Mouse (Mus musculus): ENCODE results near the gene Mien1. TPM values are rescaled to one million over a fixed set of nuclear protein-coding genes. Genes with fewer than 3 reads are reported as not detected.
A peak's percentile ranks its signal among the peaks of the same experiment; 100 is the strongest.

The Mien1 gene
- 10 to 100 TPM; 44.6 to 52.6 TPM for total RNA-seq (2021)
- long read RNA-seq, experiment 1, transcript Mien1-201 (4 exons, 747 nt), result major isoform, 18 of 27 reads
- long read RNA-seq, experiment 1, partial matches to known transcripts, result 8 of 27 reads
- long read RNA-seq, experiment 1, other reads (novel, unspliced or antisense), result 1 of 27 reads
- long read RNA-seq, experiment 2, transcript Mien1-201 (4 exons, 747 nt), result major isoform, 18 of 25 reads
- long read RNA-seq, experiment 2, partial matches to known transcripts, result 7 of 25 reads
- long read RNA-seq, experiment 2, other reads (novel, unspliced or antisense), result 0 of 25 reads

DNA sequence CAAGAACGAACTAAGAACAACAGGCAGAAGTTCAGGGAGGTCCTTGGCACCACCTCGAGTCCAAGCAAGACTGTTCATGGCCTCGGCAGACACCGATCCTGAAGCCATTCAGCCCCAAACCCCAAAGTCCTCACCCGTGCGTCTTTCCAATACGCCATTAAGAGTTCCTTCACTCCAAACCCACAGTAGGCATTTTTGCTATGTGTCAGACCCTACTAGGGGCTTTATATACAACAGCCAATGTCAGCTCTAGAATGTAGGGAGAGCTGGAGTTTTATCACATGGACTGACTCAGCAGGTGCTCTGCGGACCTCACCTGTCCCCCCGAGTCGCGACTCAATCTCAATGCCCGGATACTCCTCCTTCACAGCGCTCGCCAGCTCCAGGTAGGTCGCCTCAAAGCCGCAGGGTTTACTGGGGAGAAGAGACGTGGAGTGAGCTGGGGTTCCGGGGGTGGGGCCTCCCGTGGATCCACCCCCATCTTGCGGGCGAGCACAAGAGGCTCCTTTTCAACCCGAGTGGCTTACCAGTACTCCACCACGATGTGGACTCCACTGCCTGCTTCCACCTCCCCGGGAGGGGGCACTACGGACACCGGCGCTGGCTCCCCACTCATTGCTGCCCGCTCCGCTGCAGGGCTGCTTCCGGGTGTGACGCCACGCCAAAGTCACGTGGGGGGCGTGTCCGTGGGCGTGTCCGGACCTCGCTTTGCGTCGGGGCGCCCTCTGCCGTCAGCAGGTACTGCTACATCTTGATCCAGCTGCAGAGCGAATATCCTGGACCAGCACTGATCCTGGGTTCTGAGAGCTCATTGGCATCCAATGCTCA, at the start of gene Mien1:
Gene Mien1 (minus strand): TSS at position 661 of the 828 bp plus-strand sequence.
- intact Hi-C loops (cut with DNase I), result loop anchor here (2.0 to 5.0 kb wide), 4 partner anchors 18 to 96 kb away; partner anchors contain the start of genes Erbb2 and Pgap3
- DNase-seq, result peak; percentile 97 to 99

DNA sequence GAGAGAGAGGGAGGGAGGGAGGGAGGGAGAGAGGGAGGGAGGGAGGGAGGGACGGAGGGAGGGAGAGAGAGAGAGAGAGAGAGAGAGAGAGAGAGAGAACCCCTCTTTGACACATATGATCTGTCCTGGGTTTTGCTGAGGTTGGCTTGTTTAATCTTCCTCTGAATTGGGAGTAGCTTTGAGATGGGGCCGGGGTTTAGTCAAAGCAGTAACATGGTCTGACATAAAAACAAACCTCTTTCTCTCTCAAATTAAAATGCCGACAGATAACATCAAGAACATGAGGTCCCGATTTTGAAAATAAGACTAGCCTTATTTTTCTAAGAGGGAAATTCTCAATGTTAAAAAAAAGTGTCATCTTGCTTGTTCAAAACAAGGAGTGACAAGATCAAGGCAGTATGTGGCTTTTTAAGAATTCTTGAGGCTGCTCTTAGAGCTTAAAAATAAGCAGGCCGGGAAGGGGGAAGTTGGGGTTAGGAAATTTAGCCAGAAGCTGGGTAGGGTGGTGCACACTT, 48.8 kb upstream of the Mien1 start:
- DNase-seq, result no peak
- intact Hi-C loops (cut with DNase I), result no loop called here

DNA sequence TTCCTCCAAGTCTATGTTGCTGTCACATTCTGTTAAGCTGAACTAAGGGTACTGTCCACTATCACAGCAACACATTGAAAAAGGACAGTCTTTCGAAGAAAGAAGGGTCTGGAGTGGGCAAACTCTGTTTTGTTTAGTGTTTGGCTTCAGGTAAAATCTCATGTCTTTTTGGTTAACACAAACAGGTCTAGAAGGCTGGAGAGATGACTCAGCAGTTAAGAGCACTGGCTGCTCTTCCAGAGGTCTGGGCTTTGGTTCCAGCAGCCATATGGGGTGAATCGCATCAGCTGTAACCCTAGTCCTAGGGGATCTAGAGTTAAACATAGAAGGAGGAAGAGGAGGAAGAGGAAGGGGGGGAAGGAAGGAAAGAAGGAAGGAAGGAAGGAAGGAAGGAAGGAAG, 47.0 kb upstream of the Mien1 start:
- intact Hi-C loops (cut with DNase I), result no loop called here
- DNase-seq, result no peak

DNA sequence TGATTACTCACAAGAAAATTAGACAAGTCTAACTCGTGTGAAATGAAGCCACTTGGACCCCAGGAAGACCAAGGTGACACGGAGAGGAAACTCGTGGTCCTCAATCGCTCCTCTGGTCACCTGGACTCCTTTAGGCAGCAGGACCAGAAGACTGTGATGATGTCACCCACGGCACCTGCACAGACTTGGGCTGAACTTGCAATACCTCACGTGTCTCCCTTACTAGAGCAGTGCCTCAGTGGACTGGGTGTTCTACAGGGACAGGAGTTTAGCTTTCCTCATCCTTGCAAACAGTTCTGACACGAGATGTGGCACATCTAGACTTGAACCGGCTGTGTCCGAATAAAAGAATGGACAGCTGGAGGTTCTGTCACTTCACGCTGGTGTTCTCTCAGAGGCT, 43.3 kb upstream of the Mien1 start:
- intact Hi-C loops (cut with DNase I), result no loop called here
- no peak for DNase-seq

DNA sequence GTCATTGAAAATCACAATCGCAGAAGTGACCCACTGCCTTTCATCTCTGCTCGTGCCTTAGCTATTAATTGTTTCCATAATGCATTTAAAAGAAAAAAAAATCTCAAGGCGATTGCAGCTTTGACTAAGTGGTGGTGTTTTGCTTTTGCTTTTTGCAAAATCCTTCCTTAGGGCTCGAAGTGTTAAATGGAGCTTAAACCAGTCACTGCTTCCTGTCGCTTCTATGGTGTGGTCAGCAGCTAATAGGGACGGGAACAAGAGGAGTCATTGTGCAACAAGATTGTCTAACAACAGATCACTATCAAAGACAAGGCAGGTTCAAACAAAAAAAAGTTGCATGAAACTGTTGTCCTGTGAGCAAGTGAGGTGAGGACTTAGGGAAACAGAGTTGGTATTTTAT, 42.4 kb upstream of the Mien1 start:
- intact Hi-C loops (cut with DNase I), result no loop called here
- DNase-seq, result no peak

DNA sequence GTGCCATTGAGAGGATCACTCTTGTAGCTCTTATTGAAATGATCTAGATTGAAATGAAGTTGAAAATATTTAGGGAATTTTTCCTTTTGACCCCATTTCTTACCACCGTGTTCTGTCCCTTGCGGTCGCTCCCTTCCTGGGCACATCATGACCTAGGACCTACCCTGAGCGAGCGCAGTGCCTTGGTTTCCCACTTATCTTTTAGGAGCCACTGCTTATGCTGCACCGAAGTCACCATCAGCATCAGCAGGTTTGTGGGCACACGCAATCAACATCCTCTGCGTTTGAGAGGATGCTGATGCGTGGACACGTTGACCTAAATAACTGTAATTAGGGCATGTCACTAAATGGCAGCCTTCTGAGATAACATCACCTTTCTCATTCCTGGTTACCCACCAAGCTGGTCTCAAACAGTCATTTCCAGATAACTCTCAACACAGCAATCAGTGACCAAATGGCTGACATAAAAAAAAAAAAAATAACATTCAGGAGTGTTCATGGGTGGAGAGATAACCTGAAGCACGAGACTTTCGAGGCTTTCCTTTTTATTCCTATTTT, 41.2 kb upstream of the Mien1 start:
- DNase-seq, result no peak
- intact Hi-C loops (cut with DNase I), result no loop called here

DNA sequence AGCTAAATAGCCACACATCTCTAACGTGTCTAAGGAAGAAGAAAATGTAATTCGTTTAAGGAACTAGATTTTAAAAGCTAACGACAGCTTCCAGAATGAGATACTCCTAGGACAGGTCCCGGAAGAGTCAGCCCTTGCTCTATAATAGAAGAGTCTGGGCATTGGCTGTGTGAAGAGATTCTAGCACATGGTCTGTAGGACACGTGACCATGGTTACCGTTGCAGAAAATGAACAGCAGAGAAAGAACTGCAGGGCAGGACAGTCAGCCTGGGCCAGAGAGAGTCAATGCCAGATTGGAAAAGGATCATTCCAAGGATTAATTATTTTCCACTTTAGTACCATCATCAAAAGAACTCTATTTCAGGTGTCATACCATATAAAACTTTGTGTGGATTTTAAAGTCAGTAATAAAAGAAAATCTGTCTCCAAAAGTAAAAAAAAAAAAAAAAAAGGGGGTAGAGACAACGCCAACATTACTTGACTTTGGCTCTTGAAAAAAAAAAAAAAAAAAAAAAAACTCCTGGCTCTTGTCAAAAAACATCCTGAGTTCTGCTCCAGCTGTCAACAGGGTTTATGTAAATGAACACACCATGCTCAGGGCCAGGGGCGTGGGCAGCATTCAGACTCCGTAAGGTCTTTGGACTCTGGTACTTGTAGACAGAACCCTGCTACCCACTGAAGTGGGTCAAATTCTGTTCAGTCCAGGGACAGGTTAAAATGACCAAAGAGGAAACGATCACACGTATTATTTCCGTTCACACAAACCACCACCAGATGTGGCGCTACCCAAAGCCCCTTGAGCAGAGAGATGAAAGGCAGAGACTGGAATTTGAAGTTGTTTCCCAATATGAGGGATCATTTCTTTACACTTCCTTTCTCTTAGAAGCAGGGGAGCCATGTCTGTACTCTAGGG, 40.5 kb upstream of the Mien1 start:
- DNase-seq, result no peak
- intact Hi-C loops (cut with DNase I), result no loop called here

DNA sequence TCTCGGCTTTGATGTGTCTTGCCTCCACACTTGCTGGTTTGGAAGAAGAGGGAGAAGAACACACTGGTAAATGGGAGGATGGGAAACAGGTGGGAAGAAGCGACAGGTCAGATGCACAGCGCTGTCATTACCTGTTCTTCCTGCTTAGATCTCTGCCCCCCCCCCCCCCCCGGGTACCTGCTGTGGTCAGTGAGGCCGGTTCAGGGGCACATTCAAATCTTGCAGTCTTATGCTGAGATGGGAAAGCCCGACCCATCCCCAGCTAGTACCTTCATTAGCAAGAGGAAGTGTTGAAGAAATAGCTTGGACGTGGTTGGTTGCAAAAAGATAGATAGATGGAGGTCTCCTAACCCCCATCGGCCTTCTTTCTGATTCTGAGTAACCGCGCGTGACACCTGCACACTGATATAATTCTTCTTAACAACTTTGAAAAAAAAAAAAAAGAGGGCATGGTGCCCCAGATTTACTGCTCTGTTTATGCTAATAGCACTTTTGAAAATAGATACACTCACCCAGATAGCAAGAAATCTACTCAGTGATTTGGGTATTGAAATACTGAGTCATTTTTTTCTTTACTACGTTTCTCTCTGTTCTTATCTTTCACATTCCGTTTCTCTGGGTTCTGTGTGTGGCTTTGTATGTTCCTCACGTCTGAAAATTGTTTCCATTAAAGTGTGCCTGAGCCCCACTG, 38.4 kb upstream of the Mien1 start:
- no peak for DNase-seq
- intact Hi-C loops (cut with DNase I), result no loop called here

DNA sequence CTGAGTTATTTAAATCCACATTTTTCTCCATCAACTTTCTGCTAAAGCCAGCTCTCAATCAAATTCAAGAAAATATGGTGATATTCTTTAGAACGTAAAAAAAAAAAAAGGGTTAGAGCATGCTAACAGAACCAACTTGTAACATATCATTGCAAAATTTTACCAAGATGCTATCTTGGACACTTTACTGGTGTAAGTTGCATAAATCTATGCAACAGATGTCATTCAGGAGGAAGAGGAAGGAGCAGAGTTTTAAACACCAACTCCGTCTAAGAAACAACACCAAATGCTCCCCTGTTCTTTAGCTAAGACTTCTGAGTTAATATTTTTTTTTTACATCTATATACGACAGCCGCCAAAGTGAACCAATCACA, 37.6 kb upstream of the Mien1 start:
- intact Hi-C loops (cut with DNase I), result no loop called here
- DNase-seq, result no peak

DNA sequence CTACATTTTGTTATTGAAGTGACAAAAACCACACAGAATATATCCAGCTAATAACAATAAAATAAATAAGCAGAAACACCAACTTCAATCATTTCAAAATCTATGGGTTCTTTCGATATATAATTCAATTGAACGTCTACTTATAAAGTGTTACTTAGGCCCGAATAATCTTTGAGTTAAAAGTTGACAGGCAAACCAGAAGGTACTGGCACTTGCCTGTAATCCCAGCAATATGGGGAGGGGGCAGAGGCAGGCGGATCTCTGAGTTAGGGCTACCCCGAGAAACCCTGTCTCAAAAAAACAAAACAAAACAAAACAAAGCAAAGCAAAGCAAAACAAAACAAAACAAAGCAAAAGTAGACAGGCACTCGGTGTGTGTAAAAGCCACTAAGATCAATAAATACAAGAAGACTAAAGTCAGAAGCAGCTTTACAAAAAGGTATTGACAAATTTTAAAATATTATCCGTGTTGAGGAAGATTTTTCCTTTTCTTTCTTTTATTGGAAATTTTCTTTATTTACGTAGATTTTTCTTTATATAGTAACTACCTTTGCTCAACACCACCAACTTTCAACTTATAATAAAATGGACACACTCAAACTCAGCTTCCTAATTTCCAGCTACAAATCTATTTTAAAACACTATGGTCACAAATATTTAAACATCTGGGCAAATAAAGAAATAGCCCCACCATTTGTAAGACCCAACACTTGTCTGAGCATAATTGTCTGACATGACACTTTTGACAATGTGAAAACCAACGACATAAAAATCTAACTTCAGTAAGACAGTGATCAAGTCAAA, 37.0 kb upstream of the Mien1 start:
- intact Hi-C loops (cut with DNase I), result no loop called here
- DNase-seq, result no peak

DNA sequence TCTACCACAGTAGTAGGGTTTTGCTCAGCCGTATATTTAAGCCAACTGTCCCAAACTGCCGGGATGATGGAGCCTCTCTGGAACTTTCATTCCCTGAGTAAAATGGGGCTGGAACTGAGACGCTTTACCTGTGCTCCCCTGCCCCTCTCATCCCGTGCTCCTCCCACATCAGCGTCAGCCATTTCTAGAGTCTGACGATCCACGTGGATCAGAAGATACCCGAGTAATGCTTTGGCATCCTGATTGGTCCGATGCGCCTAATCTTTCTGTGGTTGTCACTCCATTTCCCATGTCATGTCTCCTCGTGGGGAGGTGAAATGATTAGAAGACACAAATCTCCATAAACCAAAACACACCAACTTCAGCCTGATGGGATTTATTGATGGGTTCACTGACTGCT, 36.2 kb upstream of the Mien1 start:
- intact Hi-C loops (cut with DNase I), result no loop called here
- DNase-seq, result no peak

DNA sequence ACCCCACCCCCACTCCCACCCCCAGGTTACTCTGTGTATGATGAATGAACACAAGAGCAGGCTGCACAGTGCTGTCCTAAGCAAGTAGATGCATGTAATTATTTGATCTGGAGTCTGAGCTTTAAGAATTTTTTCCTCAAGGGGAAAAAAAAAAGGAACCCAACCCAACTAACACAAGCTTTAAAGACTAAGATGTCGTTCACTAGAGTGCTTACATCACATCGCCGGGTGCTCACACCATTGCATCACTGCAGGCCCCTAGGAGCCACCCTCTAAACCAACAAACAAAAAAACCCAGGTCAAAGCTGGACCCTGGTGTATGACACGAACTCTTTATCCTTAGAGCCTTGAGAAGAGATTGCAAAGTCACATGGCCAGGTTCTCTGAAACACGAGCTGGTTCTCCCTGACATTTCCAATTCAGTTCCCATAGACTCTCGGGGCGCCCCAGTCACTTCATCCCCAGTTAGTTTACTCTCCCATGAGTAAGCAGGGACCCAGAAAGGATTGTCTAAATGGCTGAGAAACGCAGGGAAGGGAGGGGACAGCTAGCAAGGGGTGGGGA, 35.2 kb upstream of the Mien1 start:
- intact Hi-C loops (cut with DNase I), result no loop called here
- DNase-seq, result no peak

DNA sequence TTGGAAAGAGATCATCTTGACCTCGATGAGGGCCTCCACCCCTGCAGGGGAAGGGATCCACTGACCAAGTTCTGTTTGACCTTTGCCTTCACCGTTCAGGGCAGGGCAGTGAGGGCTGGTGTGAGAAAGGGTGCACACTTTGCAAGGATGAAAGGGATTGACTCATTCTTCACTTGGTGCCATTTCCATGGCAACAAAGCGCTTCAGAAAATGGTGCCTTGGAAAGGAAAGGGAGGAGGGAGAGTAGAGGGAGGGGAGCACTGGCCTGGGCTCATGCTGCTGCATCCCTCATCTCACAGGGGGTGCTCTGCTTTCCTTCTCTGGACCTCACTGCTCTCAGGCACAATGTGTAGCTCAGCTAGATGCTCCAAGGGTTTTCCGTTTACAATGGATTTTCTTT, 33.9 kb upstream of the Mien1 start:
- intact Hi-C loops (cut with DNase I), result no loop called here

DNA sequence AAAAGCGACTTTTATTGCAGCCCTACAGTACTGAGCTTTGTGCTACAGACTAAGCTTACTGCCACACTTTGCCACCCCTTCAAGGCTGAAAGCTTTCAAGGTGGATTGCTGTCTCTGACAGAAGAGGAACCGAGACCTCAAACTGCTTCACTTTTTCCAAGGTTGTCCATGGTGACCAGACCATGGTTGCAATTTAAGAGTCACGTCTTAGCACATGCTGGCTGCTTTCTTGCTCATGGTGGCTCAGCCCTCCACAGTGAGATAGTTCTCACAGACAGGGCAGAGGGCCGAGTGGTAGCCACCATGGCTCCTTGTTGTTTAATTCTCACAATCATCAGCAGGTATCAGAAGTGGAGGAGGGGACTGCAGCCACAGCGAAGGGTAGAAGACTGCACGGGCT, 32.0 kb upstream of the Mien1 start:
- intact Hi-C loops (cut with DNase I), result no loop called here
- no peak for DNase-seq

More for the DNA sequence above, 33.9 kb upstream of the Mien1 start:
- no peak for DNase-seq

DNA sequence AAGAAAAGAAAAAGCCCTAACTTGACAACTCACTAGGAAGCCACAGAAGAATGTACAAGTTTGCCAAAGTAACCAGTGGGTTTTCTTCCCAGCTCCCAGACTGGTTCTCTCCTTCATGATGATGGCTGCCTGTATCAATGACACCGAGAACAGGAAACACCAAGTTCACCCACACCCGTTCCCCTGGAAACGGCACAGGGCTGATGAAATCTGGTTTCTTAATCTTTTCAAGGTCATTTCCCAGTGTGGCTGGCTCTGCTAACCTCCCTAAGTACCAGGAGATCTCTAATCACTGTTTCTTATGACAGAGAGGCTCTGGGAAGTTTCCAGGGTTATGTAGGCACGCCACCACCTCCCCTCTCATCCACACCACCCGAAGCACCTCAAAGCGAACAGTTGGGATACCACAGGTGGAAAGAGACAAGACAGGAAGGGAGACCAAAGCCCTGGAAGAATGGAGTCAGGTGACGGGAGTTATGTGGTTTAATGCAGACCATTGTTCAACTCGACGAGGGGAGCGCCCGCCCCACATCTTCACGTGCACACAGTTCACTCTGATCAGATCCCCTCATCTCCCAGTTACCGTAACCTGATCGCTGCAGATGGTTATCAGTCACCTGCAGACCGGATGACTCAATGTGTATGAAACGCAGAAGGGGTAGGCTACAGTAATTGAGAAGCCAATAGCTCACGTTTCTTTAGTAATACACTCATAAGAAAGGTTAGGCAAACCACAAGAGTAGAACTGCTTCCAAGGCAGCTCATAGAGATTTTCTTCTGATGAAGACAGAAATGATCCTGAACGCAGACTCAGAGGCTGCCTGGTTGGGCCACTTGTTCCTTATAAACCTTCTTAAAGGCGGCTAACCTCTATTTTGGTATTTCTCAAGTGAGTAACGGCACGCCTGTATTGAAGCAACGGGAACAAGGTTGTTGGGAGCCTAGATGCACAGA, 31.2 kb upstream of the Mien1 start:
- intact Hi-C loops (cut with DNase I), result no loop called here
- no peak for DNase-seq

DNA sequence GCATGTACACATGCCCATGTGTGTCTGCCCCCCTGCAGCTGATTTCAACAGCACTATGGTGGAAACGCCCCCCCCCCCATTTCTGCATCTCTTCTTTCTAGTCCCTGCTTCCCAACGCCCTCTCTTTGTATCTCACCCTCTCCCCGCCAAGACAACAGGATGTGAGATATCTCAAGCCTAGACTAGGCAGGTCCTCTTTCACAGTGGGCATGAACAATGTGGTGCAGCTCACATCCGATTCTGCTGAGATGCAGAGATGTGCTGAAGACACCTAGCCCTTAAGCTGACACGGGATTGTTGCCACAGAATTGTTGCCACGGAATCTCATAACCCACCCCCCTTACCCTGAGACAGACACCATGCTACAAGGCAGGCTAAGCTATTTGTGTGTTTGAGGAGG, 25.7 kb upstream of the Mien1 start:
- DNase-seq, result no peak
- intact Hi-C loops (cut with DNase I), result no loop called here

DNA sequence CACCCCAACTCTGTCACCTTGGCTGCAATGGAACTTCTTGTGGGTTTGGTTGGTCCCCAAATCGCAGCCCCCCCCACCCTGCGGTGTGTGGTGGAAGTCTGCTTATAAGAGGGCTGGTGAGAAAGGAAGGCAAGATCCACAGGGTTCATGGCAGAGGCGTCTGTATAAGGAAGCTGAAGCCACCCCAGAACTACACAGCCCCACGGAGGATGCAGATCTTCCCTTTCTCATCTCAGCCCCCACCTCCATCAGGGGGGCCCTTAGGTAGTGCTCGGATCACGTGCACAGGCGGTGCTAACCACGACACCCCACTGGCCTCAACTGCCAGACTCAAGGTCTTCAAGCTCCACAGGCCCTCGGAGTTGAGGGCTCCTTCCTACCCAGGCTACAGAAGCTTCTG, 25.1 kb upstream of the Mien1 start:
- intact Hi-C loops (cut with DNase I), result no loop called here
- no peak for DNase-seq

DNA sequence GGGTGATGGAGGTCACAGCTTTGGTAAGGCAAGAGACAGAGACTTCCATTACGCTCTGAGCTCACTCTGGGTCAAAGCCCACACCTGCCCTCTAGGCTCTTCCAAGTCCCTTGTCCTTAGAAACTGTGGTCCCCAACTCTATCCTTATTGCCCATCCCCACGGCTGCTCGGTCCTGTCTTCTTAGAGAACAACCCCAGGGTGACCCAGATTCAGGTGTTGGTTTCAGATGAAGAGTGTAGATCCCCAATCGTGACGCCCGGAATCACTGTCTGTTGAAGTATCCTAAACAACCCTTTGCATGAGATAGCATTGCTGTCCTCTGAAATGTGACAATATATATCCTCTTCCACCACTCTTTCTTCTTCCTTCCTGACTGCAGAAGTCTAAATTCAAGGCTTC, 23.5 kb upstream of the Mien1 start:
- no peak for DNase-seq
- intact Hi-C loops (cut with DNase I), result no loop called here

All from heart, postnatal 14 days (tissue).